Comparison of ENCODE assay signal across 21 mouse cellular contexts in the genomic region with DNA sequence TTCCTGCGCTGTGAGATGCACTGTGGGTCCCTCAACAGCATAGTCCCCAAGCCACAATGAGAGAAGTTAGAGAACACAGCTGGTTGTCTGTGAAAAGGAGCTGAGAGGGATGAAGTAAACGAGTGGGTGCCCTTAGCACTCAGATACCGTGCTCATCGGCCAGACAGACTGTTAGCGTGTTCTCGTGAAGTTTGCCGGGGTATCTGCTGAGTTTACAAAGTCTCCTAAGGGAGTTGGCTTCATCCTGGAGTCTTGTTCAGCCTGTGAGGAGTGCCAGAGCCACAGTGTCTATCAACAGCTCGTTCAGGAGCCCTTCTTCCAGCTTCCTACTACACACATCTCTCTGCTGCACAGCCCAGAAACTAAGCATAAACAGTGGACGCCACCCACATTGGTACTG. TPM values are rescaled to one million over a fixed set of nuclear protein-coding genes. Genes with fewer than 3 reads are reported as not detected.
DNase-seq lines count a peak whose midpoint lies in the region; ATAC-seq and TF ChIP-seq lines count a peak whose summit lies in the region.
"Had no signal": no experiment of that assay in that cellular context is flagged by ENCODE, and none has a peak within 500 bp of the region (broad histone marks: within the 10 kb centered on the region; RNA-seq: fewer than 3 reads in every experiment).

No protein-coding gene starts in this region.

- peak overlapping the region; percentile 29; the same call in 1 of the 2 replicates for H3K27ac ChIP-seq in heart, embryonic 10.5 days
- H3K27ac ChIP-seq in left cerebral cortex, adult 2 months, result peak overlapping the region; percentile 36; the same call in 1 of the 2 replicates
- H3K27ac ChIP-seq in kidney, embryonic 14.5 days (ENCODE audit: low read depth, low read length), result no peak overlapping the region
- H3K27ac ChIP-seq: forebrain, embryonic 13.5 days; hindbrain, embryonic 15.5 days; limb, embryonic 12.5 days; liver, embryonic 12.5 days; midbrain, embryonic 10.5 days; neural tube, embryonic 15.5 days had no signal

- no peak overlapping the region for H3K9ac ChIP-seq in kidney, embryonic 14.5 days (ENCODE audit: low read depth, low read length)
- H3K9ac ChIP-seq: forebrain, embryonic 13.5 days; heart, embryonic 12.5 days; hindbrain, embryonic 15.5 days; limb, embryonic 12.5 days; liver, embryonic 12.5 days; neural tube, embryonic 15.5 days had no signal

- no peak for DNase-seq in heart, embryonic 10.5 days (ENCODE audit: low spot score)
- no peak for DNase-seq in heart, adult 18-20 months
- DNase-seq in left cerebral cortex, adult 2 months (ENCODE audit: extremely low spot score in 1 of 2, low spot score in 2 of 2), result no peak
- DNase-seq in left cerebral cortex, adult 8-10 months (ENCODE audit: low spot score in 2 of 2), result no peak
- peak; percentile 38 for DNase-seq in brain, adult 2 months (ENCODE audit: low read depth, low spot score)
- no peak for DNase-seq in layer of hippocampus, adult 8-10 months (ENCODE audit: low spot score in 2 of 2)
- DNase-seq: adrenal gland, postnatal 14 days; cerebellum, adult 9-10 months; heart, postnatal 36 days; kidney, adult 2 months; kidney, postnatal 10 days had no signal

- TF ChIP-seq CTCF in left cerebral cortex, adult 2 months (IDR thresholded peaks at IDR 0.05), result no peak

- H3K4me1 ChIP-seq in heart, embryonic 10.5 days, result peaks cover 12% of the 10 kb centered on the region; the same call in 1 of the 2 replicates
- no peaks in the 10 kb centered on the region for H3K4me1 ChIP-seq in kidney, embryonic 14.5 days (ENCODE audit: control insufficient read depth, insufficient read depth, low read length)
- H3K4me1 ChIP-seq: forebrain, embryonic 13.5 days; hindbrain, embryonic 15.5 days; liver, embryonic 12.5 days; midbrain, embryonic 10.5 days; neural tube, embryonic 15.5 days had no signal

- no peaks in the 10 kb centered on the region for H3K9me3 ChIP-seq in heart, embryonic 10.5 days
- H3K9me3 ChIP-seq in kidney, embryonic 14.5 days (ENCODE audit: control insufficient read depth, low read length), result no peaks in the 10 kb centered on the region
- H3K9me3 ChIP-seq: forebrain, embryonic 13.5 days; heart, embryonic 12.5 days; hindbrain, embryonic 15.5 days; limb, embryonic 12.5 days; liver, embryonic 12.5 days; midbrain, embryonic 10.5 days; neural tube, embryonic 15.5 days had no signal

- WGBS in heart, embryonic 10.5 days, result 54% methylated on average over 9 of the region's 9 CpGs
- 85% methylated on average over 9 of the region's 9 CpGs for WGBS in kidney, embryonic 14.5 days

- intact Hi-C loops in left cerebral cortex, adult 2 months (cut with DNase I), result loop anchor here (5.0 kb wide), 1 partner anchor 76 kb away; no protein-coding TSS in a partner anchor

- 0 out of 2 replicates have a peak, but pooled peaks have one; percentile 18 for ATAC-seq in megakaryocyte-erythroid progenitor cell, adult 5-6 weeks (replicated peaks; ENCODE audit: low FRiP score, low TSS enrichment, poor library complexity, severe bottlenecking)
- ATAC-seq in kidney, embryonic 14.5 days (ENCODE audit: low FRiP score, low TSS enrichment), result no peak
- ATAC-seq: CD4-positive, CD25-positive, alpha-beta regulatory T cell, adult 4 months; forebrain, embryonic 13.5 days; liver, embryonic 12.5 days had no signal

- 0 out of 2 replicates have a peak, but pooled peaks cover 6% of the 10 kb centered on the region for H3K36me3 ChIP-seq in heart, embryonic 10.5 days
- H3K36me3 ChIP-seq in kidney, embryonic 14.5 days (ENCODE audit: control insufficient read depth, insufficient read depth, low read length), result no peaks in the 10 kb centered on the region
- H3K36me3 ChIP-seq: liver, embryonic 12.5 days had no signal

- no peak overlapping the region for H3K4me3 ChIP-seq in heart, embryonic 10.5 days
- no peak overlapping the region for H3K4me3 ChIP-seq in left cerebral cortex, adult 2 months
- no peak overlapping the region for H3K4me3 ChIP-seq in kidney, embryonic 14.5 days (ENCODE audit: low read length)
- H3K4me3 ChIP-seq: forebrain, embryonic 13.5 days; heart, embryonic 12.5 days; hindbrain, embryonic 15.5 days; limb, embryonic 12.5 days; liver, embryonic 12.5 days; midbrain, embryonic 10.5 days; neural tube, embryonic 15.5 days had no signal

- no peak overlapping the region for H3K4me2 ChIP-seq in kidney, embryonic 14.5 days (replicated peaks; ENCODE audit: low read depth, low read length)
- H3K4me2 ChIP-seq: forebrain, embryonic 13.5 days; heart, embryonic 12.5 days; hindbrain, embryonic 15.5 days; limb, embryonic 12.5 days; liver, embryonic 12.5 days; neural tube, embryonic 15.5 days had no signal

- H3K27me3 ChIP-seq in heart, embryonic 10.5 days (ENCODE audit: insufficient read depth, poor library complexity, severe bottlenecking), result no peaks in the 10 kb centered on the region
- no peaks in the 10 kb centered on the region for H3K27me3 ChIP-seq in kidney, embryonic 14.5 days (ENCODE audit: control insufficient read depth, insufficient read depth, low read length)
- H3K27me3 ChIP-seq: forebrain, embryonic 13.5 days; heart, embryonic 12.5 days; hindbrain, embryonic 15.5 days; limb, embryonic 12.5 days; liver, embryonic 12.5 days; neural tube, embryonic 15.5 days had no signal

RNA-seq across cellular contexts. Expression of a gene that starts 16.8 kb away (rescaled TPM):
- 5.7 and 6.8 TPM in 2 replicates for polyA plus RNA-seq in heart, embryonic 10.5 days (2016; fragmentation: Nextera tagmentation; extraction: Ambion mirVana)
- 1 to 10 TPM; 3.4 to 5.2 TPM for total RNA-seq in heart, adult 18-20 months (2021)
- 10 to 100 TPM; 51.4 to 53.8 TPM for total RNA-seq in left cerebral cortex, adult 2 months (2021)
- total RNA-seq in left cerebral cortex, adult 8-10 months (2022), result 10 to 100 TPM; 49.8 to 53.5 (median 52.1) TPM
- 0.33 and 0.67 TPM in 2 replicates for total RNA-seq in megakaryocyte-erythroid progenitor cell, adult 5-6 weeks (2014; fragmentation: Nextera tagmentation)
- 0.33 and 5.2 TPM in 2 replicates for total RNA-seq in megakaryocyte-erythroid progenitor cell, adult 5-6 weeks (2017)
- 10 to 100 TPM; 45.8 to 57.2 (median 51.6) TPM for total RNA-seq in layer of hippocampus, adult 8-10 months (2022)
- 4.3 and 7.4 TPM in 2 replicates for polyA plus RNA-seq in kidney, embryonic 14.5 days (2014; fragmentation: Nextera tagmentation; extraction: Ambion mirVana)

RNA-seq across cellular contexts. Expression of a gene that starts 33.7 kb away (rescaled TPM):
- polyA plus RNA-seq in heart, embryonic 10.5 days (2016; fragmentation: Nextera tagmentation; extraction: Ambion mirVana), result 8.2 and 11.0 TPM in 2 replicates
- total RNA-seq in heart, adult 18-20 months (2021), result 10 to 100 TPM in 1 of 2 experiments, 1 to 10 TPM in 1; 8.7 to 10.0 TPM
- 10 to 100 TPM; 91.0 to 95.8 TPM for total RNA-seq in left cerebral cortex, adult 2 months (2021)
- 100 to 1,000 TPM in 2 of 4 experiments, 10 to 100 TPM in 2; 90.1 to 105 (median 99.9) TPM for total RNA-seq in left cerebral cortex, adult 8-10 months (2022)
- total RNA-seq in megakaryocyte-erythroid progenitor cell, adult 5-6 weeks (2014; fragmentation: Nextera tagmentation), result 10.8 and 11.8 TPM in 2 replicates
- 5.8 and 8.0 TPM in 2 replicates for total RNA-seq in megakaryocyte-erythroid progenitor cell, adult 5-6 weeks (2017)
- total RNA-seq in layer of hippocampus, adult 8-10 months (2022), result 10 to 100 TPM; 77.2 to 91.1 (median 82.4) TPM
- 5.0 and 8.8 TPM in 2 replicates for polyA plus RNA-seq in kidney, embryonic 14.5 days (2014; fragmentation: Nextera tagmentation; extraction: Ambion mirVana)

Comparison
In these comparisons a context has a peak if more than half of its experiments do, and no peak if none do; other contexts are left out.
1. RNA of a gene that starts 16.8 kb away (total RNA-seq): 45.8 to 57.2 TPM in layer of hippocampus, adult 8-10 months, 51.4 to 53.8 TPM in left cerebral cortex, adult 2 months and 49.8 to 53.5 TPM in left cerebral cortex, adult 8-10 months; 3.4 to 5.2 TPM in heart, adult 18-20 months and 0.33 to 5.2 TPM in megakaryocyte-erythroid progenitor cell, adult 5-6 weeks; every median in the first group is over 4 times any median in the second.
2. RNA of a gene that starts 33.7 kb away (total RNA-seq): 90.1 to 105 TPM in left cerebral cortex, adult 8-10 months, 91.0 to 95.8 TPM in left cerebral cortex, adult 2 months and 77.2 to 91.1 TPM in layer of hippocampus, adult 8-10 months; 5.8 to 11.8 TPM in megakaryocyte-erythroid progenitor cell, adult 5-6 weeks and 8.7 to 10.0 TPM in heart, adult 18-20 months; every median in the first group is over 4 times any median in the second.